Mouse (Mus musculus) thymus, adult 2 months (tissue): ENCODE data around the gene Tshz2. TPM values are rescaled to one million over a fixed set of nuclear protein-coding genes. Genes with fewer than 3 reads are reported as not detected.

ENCODE experiments used
- DNase-seq: peaks from one replicate; pipeline ENCODE4 v3.0.0; 2021
- H3K27ac ChIP-seq: fragments of 200-500 bp; 2 replicates; pipeline ENCODE4 v1.5.1; 2012; ENCODE audit warnings: low read length, control low read depth; ENCODE audit not compliant: control insufficient read depth, insufficient read depth
- H3K27me3 ChIP-seq: fragments of 200-500 bp; 2 replicates; pipeline ENCODE4 v1.6.1; 2012; ENCODE audit warnings: mild to moderate bottlenecking, low read length, moderate library complexity, mixed read lengths; ENCODE audit not compliant: control insufficient read depth, insufficient read depth
- H3K36me3 ChIP-seq: fragments of 200-500 bp; 2 replicates; pipeline ENCODE4 v1.6.1; 2012; ENCODE audit warnings: mild to moderate bottlenecking, low read length, moderate library complexity; ENCODE audit not compliant: control insufficient read depth, insufficient read depth
- H3K4me1 ChIP-seq: fragments of 200-500 bp; replicated peaks from 2 replicates; pipeline ENCODE4 v1.6.1; 2012; ENCODE audit warnings: low read length; ENCODE audit not compliant: control insufficient read depth, insufficient read depth
- H3K4me3 ChIP-seq: fragments of 200-500 bp; 2 replicates; pipeline ENCODE4 v1.5.1; 2012; ENCODE audit warnings: mild to moderate bottlenecking, low read length, control low read depth, moderate library complexity; ENCODE audit not compliant: control insufficient read depth, insufficient read depth
- CTCF ChIP-seq: fragments of 200-500 bp; IDR thresholded peaks from 2 replicates; pipeline ENCODE4 v1.5.1; 2012; ENCODE audit warnings: mild to moderate bottlenecking, control low read depth, low read length, moderate library complexity, borderline replicate concordance; ENCODE audit not compliant: control insufficient read depth, poor library complexity, insufficient read depth; ENCODE audit errors: extremely low read depth
- POLR2A ChIP-seq: fragments of 200-500 bp; IDR thresholded peaks from 2 replicates; pipeline ENCODE4 v1.6.1; 2012; ENCODE audit warnings: mild to moderate bottlenecking, low read length, control low read depth, moderate library complexity; ENCODE audit not compliant: control insufficient read depth, poor library complexity, insufficient read depth; ENCODE audit errors: extremely low read depth
- WGBS: fragments of 180-500 bp; shearing (Covaris S2); methylation state at CpG from one replicate; pipeline ENCODE4 v1.1.7; 2018; 5-methylcytosine and 5-hydroxymethylcytosine counted together
- polyA plus RNA-seq: library from polyadenylated mRNA; depleted of rRNA; stranded (reverse); fragments of >200 nt; gene quantifications from 2 replicates; pipeline ENCODE4 v1.2.3, GENCODE M21; 2012

The Tshz2 gene
- polyA plus RNA-seq, 1 experiment = 2.5 TPM

DNA sequence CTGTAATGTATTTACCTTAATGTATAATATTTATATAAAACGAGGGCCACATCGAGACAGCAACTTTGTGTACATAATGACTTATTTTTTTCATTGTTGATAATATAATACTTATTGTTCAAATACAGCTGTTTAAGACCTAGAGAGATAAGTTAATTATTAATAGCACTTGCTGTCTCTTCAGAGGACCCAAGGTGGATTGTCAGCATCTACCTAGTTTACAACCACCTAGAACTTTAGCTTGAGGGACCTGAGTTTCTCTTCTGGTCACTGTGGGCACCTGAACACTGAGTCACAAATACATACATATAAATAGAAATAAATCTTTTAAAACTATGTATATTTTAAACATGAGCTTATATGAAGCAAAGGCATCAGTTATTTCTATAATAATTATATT is 110.0 kb downstream of the Tshz2 start:
- no peaks in the 10 kb centered on the region for H3K27me3 ChIP-seq
- TF ChIP-seq CTCF = no peak
- no peak for TF ChIP-seq POLR2A
- no peaks in the 10 kb centered on the region for H3K36me3 ChIP-seq
- WGBS = 96% methylated on average over 2 of the region's 2 CpGs
- no peak overlapping the region for H3K27ac ChIP-seq
- H3K4me3 ChIP-seq = no peak overlapping the region
- H3K4me1 ChIP-seq = no peaks in the 10 kb centered on the region
- no peak for DNase-seq

DNA sequence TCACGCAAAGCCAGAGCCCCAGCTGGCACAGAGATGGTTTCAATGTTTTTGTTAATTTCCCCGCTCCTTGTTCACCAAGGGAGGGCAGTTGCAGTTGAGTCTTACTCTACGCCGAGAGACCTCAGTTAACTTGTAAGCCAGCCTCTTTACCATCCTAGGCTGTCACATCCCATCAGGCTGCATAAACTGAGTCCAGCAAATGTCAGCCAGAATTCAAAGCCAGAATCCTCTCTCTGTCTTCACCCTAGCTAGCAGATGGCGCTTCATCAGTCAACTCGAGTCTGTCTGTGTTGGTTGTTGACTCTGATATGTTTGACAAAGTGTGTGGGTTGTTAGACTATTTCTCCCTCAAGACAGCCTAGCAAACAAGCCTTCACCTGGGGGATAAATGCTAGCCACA is 110.5 kb downstream of the Tshz2 start:
- 92% methylated on average over 6 of the region's 6 CpGs for WGBS
- DNase-seq = no peak
- Histone ChIP-seq H3K4me1 (no peaks in the 10 kb centered on the region), H3K4me3 (no peak overlapping the region), H3K27me3 (no peaks in the 10 kb centered on the region), H3K36me3 (no peaks in the 10 kb centered on the region), H3K27ac (no peak overlapping the region)
- TF ChIP-seq POLR2A (no peak), CTCF (no peak)

DNA sequence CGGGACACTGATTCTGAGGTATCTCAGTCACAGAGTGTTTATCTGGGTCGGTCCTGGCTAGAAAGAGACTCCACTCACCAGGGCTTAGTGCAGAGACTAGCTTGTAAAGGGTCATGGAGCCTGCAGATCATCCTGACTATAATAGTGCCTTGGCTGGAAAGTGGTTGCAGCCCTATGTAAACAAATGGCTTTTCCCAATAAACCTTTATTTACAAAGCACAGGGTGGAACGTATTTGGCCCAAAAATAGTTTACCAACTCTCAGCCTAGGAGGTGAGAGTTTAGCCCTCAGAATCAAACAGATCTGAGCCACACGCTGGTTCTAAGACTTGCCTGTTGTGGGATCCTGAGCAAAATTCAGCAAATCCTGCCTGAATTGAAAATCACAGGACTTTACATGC is 111.1 kb downstream of the Tshz2 start:
- no peaks in the 10 kb centered on the region for H3K27me3 ChIP-seq
- 88% methylated on average over 4 of the region's 4 CpGs for WGBS
- H3K36me3 ChIP-seq = no peaks in the 10 kb centered on the region
- TF ChIP-seq POLR2A = no peak
- TF ChIP-seq CTCF = no peak
- H3K4me3 ChIP-seq = no peak overlapping the region
- no peak for DNase-seq
- no peak overlapping the region for H3K27ac ChIP-seq
- no peaks in the 10 kb centered on the region for H3K4me1 ChIP-seq

DNA sequence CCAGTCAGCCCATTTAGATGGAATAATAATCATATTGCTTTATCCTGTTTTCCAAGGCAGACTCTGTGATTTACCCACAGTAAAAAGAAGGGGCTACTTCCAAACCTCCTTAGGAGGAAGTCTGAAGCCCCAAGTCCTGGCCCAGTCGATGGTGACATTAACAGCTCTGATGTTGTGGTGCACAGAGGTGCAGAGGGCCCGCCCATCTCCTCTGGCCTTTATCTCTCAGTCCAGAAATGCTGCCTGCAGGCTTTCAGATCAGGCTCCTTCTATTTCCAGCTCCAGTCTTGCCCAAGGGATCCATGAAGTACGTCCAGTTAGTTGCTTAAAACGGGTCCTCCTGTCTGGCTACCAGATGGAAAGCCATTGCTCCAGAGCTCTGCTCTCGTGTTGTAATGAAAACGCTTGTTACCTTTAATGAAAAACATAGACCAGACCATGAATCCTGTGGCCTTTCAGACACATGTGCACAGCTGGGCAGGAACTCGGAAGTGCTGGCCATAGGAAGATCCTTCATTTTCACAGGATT is 114.4 kb downstream of the Tshz2 start:
- H3K27me3 ChIP-seq = no peaks in the 10 kb centered on the region
- WGBS = 87% methylated on average over 7 of the region's 7 CpGs
- no peaks in the 10 kb centered on the region for H3K36me3 ChIP-seq
- no peak overlapping the region for H3K27ac ChIP-seq
- DNase-seq = no peak
- TF ChIP-seq CTCF = no peak
- no peak for TF ChIP-seq POLR2A
- H3K4me1 ChIP-seq = no peaks in the 10 kb centered on the region
- no peak overlapping the region for H3K4me3 ChIP-seq

DNA sequence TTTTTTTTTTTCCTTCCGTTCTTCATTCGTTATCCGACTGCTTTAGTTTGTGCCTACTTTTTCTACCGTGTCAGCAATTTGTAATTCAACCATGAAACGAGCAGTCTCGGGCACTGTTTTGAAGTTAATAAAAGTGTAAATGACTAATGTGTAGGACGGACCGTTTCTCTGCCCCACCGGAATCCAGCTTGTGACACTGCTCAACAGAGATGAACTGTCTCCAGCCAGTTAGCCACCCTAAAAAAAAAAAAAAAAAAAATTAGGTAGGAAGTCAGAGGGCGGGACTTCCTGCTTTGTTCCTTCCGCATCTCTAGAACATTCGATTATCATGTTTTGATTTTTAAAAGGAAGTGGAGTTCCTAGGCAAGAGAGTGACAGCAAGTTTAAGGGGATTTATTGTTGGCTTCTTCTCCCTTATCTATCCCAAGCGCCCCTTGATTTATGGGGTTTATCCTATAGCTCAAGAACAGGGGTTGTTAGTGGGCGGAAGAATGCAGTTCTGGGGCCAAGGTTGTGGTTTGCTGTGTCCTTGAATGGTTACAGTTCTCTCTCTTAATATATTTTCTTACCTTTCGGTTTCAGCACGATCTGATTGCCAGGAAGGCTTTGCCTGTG is 116.6 kb downstream of the Tshz2 start:
- Histone ChIP-seq H3K27me3 (no peaks in the 10 kb centered on the region), H3K36me3 (no peaks in the 10 kb centered on the region), H3K27ac (no peak overlapping the region), H3K4me3 (no peak overlapping the region), H3K4me1 (no peaks in the 10 kb centered on the region)
- 74% methylated on average over 16 of the region's 16 CpGs for WGBS
- no peak for DNase-seq
- TF ChIP-seq CTCF = no peak
- no peak for TF ChIP-seq POLR2A

DNA sequence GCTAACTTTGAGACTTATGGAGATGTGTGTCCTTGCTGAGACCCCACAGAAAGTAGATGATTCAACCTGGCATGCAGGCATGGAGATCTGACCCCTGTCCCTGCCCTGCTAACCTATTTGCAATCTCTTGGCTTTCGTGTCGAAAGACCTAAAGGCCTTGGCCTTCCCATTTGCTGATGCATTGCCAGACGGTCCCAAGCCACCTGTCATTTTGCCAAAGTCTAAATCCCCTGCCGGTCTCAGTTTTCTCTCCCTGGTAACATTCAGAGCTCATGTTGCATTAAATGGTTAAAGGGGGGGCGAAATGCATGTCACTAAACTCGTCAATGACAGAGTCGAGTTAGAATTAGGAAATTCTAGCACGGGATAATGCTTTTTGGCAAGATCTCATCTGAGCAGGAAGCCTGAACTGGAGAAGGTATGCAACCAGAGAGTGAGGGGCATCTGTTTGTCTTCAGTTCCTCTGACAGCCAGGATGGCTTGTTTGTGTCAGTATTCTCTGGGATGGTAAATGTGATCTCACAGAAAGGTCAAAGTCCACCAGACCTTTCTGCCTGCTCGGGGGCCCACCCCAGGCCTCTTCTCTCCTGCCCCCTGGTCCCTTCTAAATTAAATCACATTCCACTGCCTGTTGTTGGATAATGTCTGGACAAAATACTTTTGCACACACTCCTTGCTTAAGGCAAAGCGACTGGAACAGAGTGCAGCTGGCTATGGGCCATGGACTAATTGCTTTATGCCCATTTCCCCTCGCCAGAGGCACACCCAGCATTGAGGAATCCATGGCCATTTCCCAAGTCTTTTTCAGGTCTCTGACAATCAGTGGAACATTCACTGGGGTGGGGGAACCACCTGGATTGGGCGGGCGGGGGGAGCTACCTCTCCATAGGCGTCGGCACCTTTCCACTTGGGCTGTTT is 118.0 kb downstream of the Tshz2 start:
- Histone ChIP-seq H3K4me1 (no peaks in the 10 kb centered on the region), H3K4me3 (no peak overlapping the region), H3K27me3 (no peaks in the 10 kb centered on the region), H3K27ac (no peak overlapping the region), H3K36me3 (no peaks in the 10 kb centered on the region)
- 90% methylated on average over 15 of the region's 15 CpGs for WGBS
- no peak for DNase-seq
- no peak for TF ChIP-seq CTCF
- TF ChIP-seq POLR2A = no peak

DNA sequence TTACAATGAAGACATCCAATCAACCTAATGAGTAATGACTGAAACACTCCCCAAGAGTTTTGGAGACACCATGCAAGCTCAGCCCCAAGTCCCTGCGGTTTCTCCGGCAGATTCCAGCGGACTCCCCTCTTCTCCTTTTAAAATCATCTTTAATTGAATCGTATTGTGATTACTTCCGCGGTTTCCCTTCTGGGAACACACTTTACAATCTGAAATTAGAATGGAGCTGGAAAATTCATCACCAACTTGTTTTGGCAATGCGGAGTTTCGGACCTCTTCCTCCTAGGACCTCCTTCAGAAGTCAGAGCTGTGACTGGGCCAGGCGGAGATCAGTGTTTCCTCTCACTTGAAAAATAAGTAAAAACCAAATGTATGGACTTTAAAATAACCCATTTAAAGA is 119.3 kb downstream of the Tshz2 start:
- H3K4me1 ChIP-seq = no peaks in the 10 kb centered on the region
- 99% methylated on average over 9 of the region's 9 CpGs for WGBS
- H3K27ac ChIP-seq = no peak overlapping the region
- H3K4me3 ChIP-seq = no peak overlapping the region
- no peaks in the 10 kb centered on the region for H3K27me3 ChIP-seq
- DNase-seq = no peak
- TF ChIP-seq POLR2A (no peak), CTCF (no peak)
- no peaks in the 10 kb centered on the region for H3K36me3 ChIP-seq
